Mouse (Mus musculus): Measurements from ENCODE around the gene Kmt2e. TPM values are rescaled to one million over a fixed set of nuclear protein-coding genes. Genes with fewer than 3 reads are reported as not detected.

Gene Kmt2e
- polyA plus RNA-seq, 1 experiment from 2014 or later, result 152 TPM

DNA sequence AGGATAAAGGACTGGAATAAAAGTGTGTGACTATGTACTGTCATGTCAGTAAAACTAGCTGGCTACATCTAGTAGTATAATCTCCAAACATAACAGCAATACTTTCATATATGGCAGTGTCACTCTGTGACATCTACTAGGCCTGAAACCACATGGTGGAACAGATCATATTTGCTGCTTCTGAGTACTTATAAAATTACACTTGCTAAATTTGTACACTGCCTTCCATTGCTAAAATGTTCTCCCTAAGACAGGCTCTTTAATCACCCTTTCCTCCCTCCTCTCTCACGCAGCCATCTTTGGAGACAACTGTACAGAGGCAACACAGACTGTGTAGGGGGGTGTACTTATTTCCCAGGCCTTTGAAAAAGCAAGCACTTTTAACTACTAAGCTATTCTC is 13.8 kb upstream of the Kmt2e start:
- H3K4me3 ChIP-seq, result no peak overlapping the region
- no peaks in the 10 kb centered on the region for H3K27me3 ChIP-seq
- no peak overlapping the region for H3K27ac ChIP-seq
- no peak overlapping the region for H3K4me2 ChIP-seq (replicated peaks)
- no peak overlapping the region for H3K9ac ChIP-seq
- 60% methylated on average over 1 of the region's 1 CpGs for WGBS
- no peaks in the 10 kb centered on the region for H3K9me3 ChIP-seq (replicated peaks)
- H3K4me1 ChIP-seq, result peaks cover 50% of the 10 kb centered on the region
- no peak for ATAC-seq (ENCODE audit: low FRiP score)
- peaks cover 19% of the 10 kb centered on the region; the same call in 1 of the 2 replicates for H3K36me3 ChIP-seq

DNA sequence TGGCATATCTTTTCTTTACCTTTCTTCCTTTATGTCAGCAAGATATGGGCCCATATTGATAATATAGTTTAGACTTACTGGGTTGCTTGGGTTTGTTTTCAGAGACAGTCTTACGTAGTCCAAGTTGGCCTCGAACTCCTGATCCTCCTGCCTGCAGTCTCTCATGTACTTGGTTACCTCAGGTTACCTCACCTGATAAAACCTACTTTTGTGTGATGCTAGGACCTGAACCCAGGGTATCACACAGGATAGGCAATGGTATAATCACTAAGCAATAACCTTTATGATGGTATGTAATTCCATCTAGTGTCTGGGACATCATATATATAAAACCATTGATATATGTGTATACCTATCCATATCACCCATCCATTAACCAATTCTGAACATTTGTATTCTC is 12.8 kb upstream of the Kmt2e start:
- WGBS, result 91% methylated on average over 2 of the region's 2 CpGs
- no peak overlapping the region for H3K4me3 ChIP-seq
- no peak overlapping the region for H3K27ac ChIP-seq
- H3K9me3 ChIP-seq (replicated peaks), result no peaks in the 10 kb centered on the region
- ATAC-seq (ENCODE audit: low FRiP score), result no peak
- peaks cover 19% of the 10 kb centered on the region; the same call in 1 of the 2 replicates for H3K36me3 ChIP-seq
- H3K4me1 ChIP-seq, result peaks cover 45% of the 10 kb centered on the region
- H3K9ac ChIP-seq, result no peak overlapping the region
- H3K27me3 ChIP-seq, result no peaks in the 10 kb centered on the region
- no peak overlapping the region for H3K4me2 ChIP-seq (replicated peaks)

DNA sequence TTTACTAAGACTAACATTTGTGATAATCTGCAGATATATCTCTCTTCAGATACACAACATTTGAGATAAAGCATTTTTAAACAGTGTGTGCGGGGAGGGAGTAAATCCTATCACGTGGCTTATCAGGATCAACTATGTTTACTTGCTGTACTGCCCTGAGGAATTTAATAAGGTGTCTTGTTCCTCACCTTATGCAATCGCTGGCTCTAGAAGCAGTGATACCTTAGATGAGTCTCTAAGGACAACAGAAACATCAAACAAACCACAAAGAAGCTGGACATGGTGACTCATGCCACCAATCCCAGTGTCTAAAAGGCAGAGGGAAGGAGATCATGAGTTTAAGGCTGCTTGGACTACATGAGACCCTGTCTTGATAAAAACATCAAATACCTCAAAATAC is 11.2 kb upstream of the Kmt2e start:
- no peak for ATAC-seq (ENCODE audit: low FRiP score)
- no peak overlapping the region for H3K9ac ChIP-seq
- no peak overlapping the region for H3K4me3 ChIP-seq
- no peaks in the 10 kb centered on the region for H3K27me3 ChIP-seq
- peaks cover 38% of the 10 kb centered on the region for H3K4me1 ChIP-seq
- peaks cover 21% of the 10 kb centered on the region for H3K36me3 ChIP-seq
- H3K27ac ChIP-seq, result no peak overlapping the region
- H3K4me2 ChIP-seq (replicated peaks), result no peak overlapping the region
- WGBS, result 93% methylated on average over 3 of the region's 3 CpGs
- H3K9me3 ChIP-seq (replicated peaks), result no peaks in the 10 kb centered on the region

DNA sequence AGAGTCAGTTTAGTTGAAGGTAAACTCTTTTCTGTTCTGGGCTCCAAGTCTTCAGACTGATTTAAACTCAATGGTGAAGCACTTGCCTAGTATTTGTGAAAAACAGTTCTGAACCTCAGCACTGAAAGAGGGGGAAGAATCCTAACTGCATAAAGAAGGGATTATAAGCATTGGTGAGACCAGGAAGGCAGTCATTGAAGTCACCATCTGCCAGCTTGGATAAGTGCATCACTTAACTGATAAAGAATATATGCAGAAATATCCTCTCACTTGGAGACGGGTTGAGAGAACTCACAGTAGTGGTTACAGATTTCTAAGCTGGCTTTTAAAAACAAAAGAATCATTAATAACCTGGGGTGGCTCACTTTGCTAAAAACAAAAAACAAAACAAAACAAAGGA is 6.7 kb upstream of the Kmt2e start:
- no peak overlapping the region for H3K27ac ChIP-seq
- H3K9me3 ChIP-seq (replicated peaks), result no peaks in the 10 kb centered on the region
- H3K9ac ChIP-seq, result no peak overlapping the region
- H3K4me1 ChIP-seq, result peaks cover 33% of the 10 kb centered on the region
- no peak for ATAC-seq (ENCODE audit: low FRiP score)
- 76% methylated on average over 1 of the region's 1 CpGs for WGBS
- H3K4me2 ChIP-seq (replicated peaks), result no peak overlapping the region; the same call in 1 of the 2 replicates
- no peaks in the 10 kb centered on the region for H3K27me3 ChIP-seq
- H3K4me3 ChIP-seq, result no peak overlapping the region
- peaks cover 20% of the 10 kb centered on the region for H3K36me3 ChIP-seq

DNA sequence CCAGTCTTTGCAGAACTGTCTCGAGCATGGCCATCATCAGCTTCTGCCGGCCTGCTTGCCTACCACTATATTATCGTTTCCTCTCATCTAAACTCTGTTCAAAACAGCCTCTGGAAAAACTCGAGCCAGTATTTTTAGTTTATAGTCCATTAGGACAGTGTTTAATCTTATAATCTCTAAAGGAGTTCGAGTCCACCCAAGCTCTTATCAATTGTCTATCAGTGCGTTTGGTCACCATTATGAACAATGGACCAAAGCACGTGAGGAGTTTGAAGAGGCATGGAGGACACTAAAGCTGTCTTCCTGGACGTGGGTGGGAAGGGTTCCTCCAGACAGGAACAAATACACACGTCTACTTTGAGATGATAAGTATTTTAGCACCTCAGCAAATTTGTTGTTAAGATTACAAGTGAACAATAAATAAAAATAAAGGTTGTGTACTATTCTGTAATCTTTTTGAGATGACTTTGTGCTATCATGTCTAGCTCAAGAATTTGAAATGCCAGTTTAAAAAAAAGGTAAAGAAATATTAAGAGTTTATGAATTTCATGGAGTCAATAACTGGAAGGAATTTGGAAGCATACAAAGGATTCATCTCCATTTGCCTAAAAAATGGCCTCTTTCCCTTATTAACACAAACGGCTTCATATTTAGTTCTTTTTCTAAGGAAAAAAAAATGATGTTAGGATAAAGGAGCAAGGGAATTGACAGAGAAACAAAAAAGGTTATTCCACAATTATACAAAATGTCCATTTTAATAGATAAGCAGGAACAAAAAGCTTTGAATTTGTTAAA is 3.0 kb upstream of the Kmt2e start:
- Histone ChIP-seq H3K4me3 (peak overlapping the region; percentile 96), H3K9ac (peak overlapping the region; percentile 59), H3K36me3 (peaks cover 4% of the 10 kb centered on the region; the same call in 1 of the 2 replicates), H3K4me1 (peaks cover 30% of the 10 kb centered on the region), H3K27ac (peak overlapping the region; percentile 60), H3K9me3 (replicated peaks) (no peaks in the 10 kb centered on the region), H3K27me3 (no peaks in the 10 kb centered on the region), H3K4me2 (replicated peaks) (peak overlapping the region; percentile 79)
- 31% methylated on average over 10 of the region's 10 CpGs for WGBS
- ATAC-seq (ENCODE audit: low FRiP score), result no peak

DNA sequence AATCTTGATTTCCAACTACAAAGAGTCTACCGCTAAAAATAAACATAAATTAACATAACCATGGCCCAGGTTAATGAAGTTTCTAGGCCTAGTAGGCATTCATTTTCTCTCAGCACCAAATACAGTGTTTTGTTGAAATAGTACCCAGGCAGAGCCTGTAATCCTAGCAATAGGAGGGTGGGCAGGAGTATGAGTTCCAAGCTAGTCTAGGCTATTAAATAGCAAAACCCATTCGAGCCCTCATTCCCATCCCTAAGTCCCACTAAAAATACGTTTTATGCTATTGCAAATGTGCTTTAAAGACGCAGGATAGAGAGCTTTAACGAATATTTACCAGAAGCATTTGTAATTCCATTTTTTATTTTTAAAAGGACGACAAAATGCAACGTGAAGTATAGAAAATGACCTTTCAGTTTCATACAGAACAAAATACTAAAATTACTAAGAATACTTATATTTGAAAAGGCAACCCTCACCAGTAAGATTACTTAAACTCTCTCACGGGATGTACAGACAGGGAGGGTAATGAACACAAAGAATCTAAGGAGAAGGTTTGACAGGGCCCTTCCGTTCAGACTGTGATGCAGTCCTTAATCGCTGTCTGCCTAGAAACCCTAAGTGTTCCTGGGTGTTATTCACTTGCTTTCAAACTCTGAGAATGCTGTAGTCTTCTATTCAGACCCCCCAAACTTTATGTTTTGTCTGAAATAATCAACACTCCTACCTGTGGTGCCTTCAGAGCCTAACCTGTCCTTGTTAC is 2.1 kb upstream of the Kmt2e start:
- peaks cover 4% of the 10 kb centered on the region; the same call in 1 of the 2 replicates for H3K36me3 ChIP-seq
- no peak for ATAC-seq (ENCODE audit: low FRiP score)
- peaks cover 27% of the 10 kb centered on the region for H3K4me1 ChIP-seq
- peak overlapping the region; percentile 96 for H3K4me3 ChIP-seq
- H3K9ac ChIP-seq, result peak overlapping the region; percentile 100
- H3K4me2 ChIP-seq (replicated peaks), result peak overlapping the region; percentile 79
- 4% methylated on average over 10 of the region's 10 CpGs for WGBS
- H3K27ac ChIP-seq, result peak overlapping the region; percentile 100
- no peaks in the 10 kb centered on the region for H3K27me3 ChIP-seq
- H3K9me3 ChIP-seq (replicated peaks), result no peaks in the 10 kb centered on the region

DNA sequence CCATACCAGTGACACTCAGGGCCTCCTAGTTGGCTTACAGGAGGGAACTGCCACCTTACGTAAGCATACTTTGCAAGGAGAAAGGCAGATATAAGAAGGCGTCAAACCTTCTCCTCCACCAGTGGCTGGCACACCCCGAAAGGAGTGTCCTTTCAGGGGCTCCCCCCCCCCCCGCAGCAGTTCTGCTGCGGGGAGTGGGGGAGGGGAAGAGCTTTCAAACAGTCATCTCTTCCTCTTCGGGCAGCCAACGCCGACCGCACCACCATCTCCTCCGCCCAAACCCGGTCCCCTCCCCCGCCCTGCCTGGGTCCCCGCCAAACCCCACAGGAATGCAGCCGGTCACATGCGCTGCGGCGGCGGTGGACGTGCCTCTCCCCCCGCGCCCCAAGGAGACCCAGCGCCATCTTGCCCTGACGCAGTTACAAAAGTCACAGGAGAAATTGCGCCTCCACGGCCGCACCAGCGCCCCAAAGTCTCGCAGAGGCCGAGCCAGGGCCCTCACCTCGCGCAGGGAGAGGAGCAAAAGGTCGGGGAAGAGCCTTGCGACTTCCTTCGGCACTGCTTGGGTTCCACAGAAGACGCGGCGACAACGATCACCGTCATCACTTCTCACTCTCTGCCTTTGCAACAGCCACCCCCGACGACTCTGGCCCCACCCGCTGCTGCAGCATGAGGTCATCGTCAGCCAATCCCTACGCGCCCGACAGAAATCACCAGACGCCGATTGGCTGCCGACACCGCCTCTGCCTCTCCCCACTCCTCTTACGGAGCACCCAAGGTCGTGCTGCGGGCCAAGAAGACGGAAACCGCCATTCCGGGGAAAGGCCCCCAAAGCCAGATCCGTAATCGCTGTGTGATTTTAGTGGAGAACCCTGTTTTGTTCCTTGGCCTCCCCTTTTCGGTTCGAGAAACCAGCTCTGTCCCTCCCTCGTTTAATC is 1.3 kb upstream of the Kmt2e start:
- no peaks in the 10 kb centered on the region for H3K36me3 ChIP-seq
- ATAC-seq (ENCODE audit: low FRiP score), result peak; percentile 94
- no peaks in the 10 kb centered on the region for H3K27me3 ChIP-seq
- H3K4me2 ChIP-seq (replicated peaks), result peak overlapping the region; percentile 79
- under 1% methylated on average over 58 of the region's 61 CpGs for WGBS
- peak overlapping the region; percentile 100 for H3K27ac ChIP-seq
- H3K4me1 ChIP-seq, result peaks cover 23% of the 10 kb centered on the region
- H3K4me3 ChIP-seq, result peak overlapping the region; percentile 96
- peak overlapping the region; percentile 100 for H3K9ac ChIP-seq
- no peaks in the 10 kb centered on the region for H3K9me3 ChIP-seq (replicated peaks)

DNA sequence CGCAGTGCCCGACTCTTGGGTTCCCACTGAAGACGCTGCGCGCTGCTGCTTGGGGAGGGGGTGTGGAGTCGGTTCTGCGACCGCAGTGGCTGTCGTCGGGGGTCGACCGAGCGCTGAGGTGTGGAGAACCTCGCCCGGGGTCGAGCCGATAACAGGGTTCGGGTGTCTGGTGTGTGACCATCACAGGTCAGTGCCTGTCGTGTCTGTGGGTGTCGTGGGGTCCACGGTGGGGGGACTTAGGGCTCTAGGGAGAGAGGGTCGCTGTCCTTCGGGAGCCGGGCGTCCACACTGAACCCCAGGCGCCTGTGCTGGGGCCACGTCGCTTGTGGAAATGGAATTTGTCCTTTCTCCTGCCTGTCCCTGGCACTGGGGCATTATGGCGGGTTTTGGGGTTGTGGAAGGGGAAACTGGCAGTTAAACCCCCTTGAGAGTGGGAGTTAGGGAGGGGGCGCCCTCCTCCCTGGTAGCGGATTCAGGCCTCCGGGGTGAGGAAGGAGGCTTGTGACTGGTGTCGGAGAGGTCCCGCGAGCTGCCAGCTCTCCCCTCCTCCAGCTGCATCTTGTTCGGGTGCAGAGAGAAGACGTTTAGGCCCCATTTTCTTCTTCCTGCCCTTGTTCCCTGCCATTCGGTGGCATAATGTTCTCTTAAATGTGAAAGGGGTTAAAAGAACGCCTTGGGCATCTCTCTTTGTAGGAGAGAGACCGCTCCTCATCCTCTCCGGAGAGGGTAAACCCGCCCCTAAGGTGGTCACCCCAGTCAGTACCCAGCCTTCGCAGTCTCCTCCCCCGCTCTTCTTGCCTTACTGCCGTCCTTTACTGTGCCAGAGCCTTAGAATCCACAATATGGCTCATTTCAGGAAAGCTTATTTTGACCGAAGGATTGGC is 599 bp downstream of the Kmt2e start:
- Histone ChIP-seq H3K9ac (peak overlapping the region; percentile 100), H3K4me2 (replicated peaks) (peak overlapping the region; percentile 79), H3K4me1 (peaks cover 17% of the 10 kb centered on the region), H3K27ac (peak overlapping the region; percentile 100), H3K36me3 (no peaks in the 10 kb centered on the region), H3K4me3 (peak overlapping the region; percentile 96), H3K27me3 (no peaks in the 10 kb centered on the region), H3K9me3 (replicated peaks) (no peaks in the 10 kb centered on the region)
- under 1% methylated on average over 46 of the region's 46 CpGs for WGBS
- peak; percentile 6; the same call in 1 of the 2 replicates for ATAC-seq (ENCODE audit: low FRiP score)

DNA sequence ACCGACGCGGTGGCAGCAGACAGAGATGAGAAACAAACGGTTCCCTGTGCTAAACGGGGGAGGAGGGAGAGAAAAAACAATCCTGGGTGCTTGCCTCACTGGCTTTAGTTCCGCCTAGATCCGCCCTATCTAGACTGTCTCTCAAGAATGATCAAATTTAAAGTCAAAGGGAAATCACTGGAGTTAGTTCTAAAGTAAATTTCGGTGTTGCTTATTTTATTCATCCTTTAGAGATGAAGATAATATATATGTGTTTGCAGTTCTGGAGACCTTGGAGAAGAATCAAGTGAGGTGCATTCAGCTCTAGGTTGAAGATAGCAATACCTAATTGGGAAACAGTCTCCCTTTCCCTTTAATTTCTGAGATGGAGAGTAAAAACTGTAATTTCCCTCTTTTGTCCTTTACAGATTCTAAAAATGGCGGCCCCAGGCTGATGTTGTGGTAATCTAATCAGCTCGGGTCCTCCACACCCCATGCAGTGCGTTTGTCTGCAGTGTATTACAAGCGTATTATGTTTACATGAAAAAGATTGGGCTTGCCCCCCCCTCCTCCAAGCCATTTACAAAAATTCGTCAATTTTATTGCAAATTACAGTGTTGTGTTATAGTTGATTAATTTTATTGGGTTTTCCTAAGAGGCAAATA is 1.4 kb downstream of the Kmt2e start:
- Histone ChIP-seq H3K9me3 (replicated peaks) (no peaks in the 10 kb centered on the region), H3K4me3 (peak overlapping the region; percentile 96), H3K27ac (peak overlapping the region; percentile 100), H3K36me3 (no peaks in the 10 kb centered on the region), H3K4me2 (replicated peaks) (peak overlapping the region; percentile 79), H3K9ac (peak overlapping the region; percentile 100), H3K4me1 (peaks cover 10% of the 10 kb centered on the region), H3K27me3 (no peaks in the 10 kb centered on the region)
- under 1% methylated on average over 13 of the region's 13 CpGs for WGBS
- no peak for ATAC-seq (ENCODE audit: low FRiP score)

DNA sequence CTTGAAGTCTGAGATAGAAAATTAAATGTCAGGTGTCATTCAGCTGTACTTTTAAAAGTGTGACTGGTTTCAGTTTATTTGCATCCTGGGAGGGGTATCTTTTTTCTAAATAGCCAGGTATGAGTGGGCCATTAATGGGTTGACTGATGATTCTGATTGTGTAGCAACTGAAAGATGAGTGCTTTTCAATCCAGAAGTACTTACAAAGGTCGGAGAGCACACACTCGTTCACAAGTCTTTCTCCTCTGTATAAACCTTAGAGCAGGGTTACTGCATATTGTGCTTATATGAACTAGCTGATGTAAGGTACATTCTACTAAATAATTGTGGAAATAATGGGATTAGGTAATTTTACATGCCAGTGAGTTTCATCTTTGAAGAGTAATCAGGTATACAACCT is 2.5 kb downstream of the Kmt2e start:
- Histone ChIP-seq H3K4me3 (peak overlapping the region; percentile 96), H3K9me3 (replicated peaks) (no peaks in the 10 kb centered on the region), H3K4me2 (replicated peaks) (peak overlapping the region; percentile 79), H3K4me1 (peaks cover 9% of the 10 kb centered on the region), H3K9ac (peak overlapping the region; percentile 100), H3K27me3 (no peaks in the 10 kb centered on the region), H3K36me3 (no peaks in the 10 kb centered on the region), H3K27ac (no peak overlapping the region)
- WGBS, result 19% methylated on average over 2 of the region's 2 CpGs
- ATAC-seq (ENCODE audit: low FRiP score), result no peak

DNA sequence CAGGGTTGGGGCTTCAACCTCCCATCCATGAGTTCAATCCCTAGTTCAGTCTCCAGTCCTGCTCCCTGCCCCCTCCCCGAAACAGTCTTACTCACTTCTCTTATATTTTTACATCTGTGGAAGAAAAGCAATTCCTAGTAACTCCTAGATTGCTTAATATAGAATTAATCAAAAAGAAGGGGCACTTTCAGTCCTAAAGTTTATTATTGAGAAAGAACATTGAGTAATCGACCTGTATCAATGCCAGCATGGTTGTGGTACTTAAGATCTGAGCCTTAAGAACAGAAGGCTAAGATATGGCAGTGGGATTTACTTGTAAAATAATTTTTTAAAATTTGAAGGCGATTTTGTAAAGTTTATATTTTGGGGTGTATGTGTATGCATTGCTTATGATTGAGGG is 5.6 kb downstream of the Kmt2e start:
- peaks cover 12% of the 10 kb centered on the region for H3K4me1 ChIP-seq
- H3K4me3 ChIP-seq, result no peak overlapping the region
- no peaks in the 10 kb centered on the region for H3K9me3 ChIP-seq (replicated peaks)
- ATAC-seq (ENCODE audit: low FRiP score), result no peak
- H3K4me2 ChIP-seq (replicated peaks), result no peak overlapping the region
- no peaks in the 10 kb centered on the region for H3K36me3 ChIP-seq
- H3K27me3 ChIP-seq, result no peaks in the 10 kb centered on the region
- no peak overlapping the region for H3K9ac ChIP-seq
- WGBS, result 88% methylated on average over 3 of the region's 3 CpGs
- H3K27ac ChIP-seq, result no peak overlapping the region

Measured in hindbrain, embryonic 12.5 days (tissue).